Mouse (Mus musculus): Measurements from ENCODE around the gene Acsbg1. TPM values are rescaled to one million over a fixed set of nuclear protein-coding genes. Genes with fewer than 3 reads are reported as not detected.

The Acsbg1 gene
- polyA plus RNA-seq, 1 experiment, result 203 TPM

DNA sequence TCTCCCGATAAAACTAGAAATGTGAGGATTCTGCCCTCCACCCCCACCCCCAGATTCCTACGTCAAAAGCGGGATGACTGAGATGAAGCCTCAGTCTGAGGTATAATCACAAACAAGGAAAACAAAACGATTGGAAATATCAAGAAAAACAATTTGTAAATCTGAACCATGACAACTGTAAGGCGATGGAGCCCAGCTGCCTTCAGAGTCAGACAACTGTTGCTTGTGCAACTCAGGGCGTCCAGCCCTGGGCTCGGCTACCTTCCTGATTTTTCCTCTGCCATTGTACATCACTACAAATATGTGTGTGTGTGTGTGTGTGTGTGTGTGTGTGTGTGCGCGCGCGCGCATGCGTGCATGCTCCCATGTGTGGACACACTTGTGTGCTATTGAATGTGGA, 12.2 kb upstream of the Acsbg1 start:
- DNase-seq (ENCODE audit: extremely low spot score in 1 of 2, low spot score in 1 of 2), result no peak

DNA sequence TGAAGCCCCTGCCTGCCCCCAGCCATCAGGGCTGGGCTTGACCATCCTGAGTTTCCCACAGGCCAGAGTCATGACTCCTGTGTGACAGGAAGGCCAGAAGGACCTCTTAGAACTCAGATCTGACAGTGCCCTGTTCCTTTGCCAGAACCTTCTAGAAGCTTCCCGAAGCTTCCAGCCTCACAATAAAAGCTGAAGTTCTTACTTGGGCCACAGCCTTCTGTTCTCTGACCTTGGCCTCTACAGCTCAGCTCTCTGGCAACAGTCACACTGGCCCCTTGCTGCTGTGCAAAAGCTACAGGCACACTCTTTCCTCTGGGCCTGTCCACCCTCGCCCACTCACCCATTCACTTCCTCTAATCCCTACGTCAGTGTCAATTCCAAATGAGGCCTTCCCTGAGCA, 10.3 kb upstream of the Acsbg1 start:
- DNase-seq (ENCODE audit: extremely low spot score in 1 of 2, low spot score in 1 of 2), result no peak

- peak; percentile 50 to 67 for DNase-seq (ENCODE audit: extremely low spot score in 1 of 2, low spot score in 1 of 2)
Observed at GRCm38 (mm10) chr9:54668455-54668854, 6.8 kb upstream of the Acsbg1 start.

- no peak for DNase-seq (ENCODE audit: extremely low spot score in 1 of 2, low spot score in 1 of 2)
Observed at GRCm38 (mm10) chr9:54666116-54666515, 4.4 kb upstream of the Acsbg1 start.

DNA sequence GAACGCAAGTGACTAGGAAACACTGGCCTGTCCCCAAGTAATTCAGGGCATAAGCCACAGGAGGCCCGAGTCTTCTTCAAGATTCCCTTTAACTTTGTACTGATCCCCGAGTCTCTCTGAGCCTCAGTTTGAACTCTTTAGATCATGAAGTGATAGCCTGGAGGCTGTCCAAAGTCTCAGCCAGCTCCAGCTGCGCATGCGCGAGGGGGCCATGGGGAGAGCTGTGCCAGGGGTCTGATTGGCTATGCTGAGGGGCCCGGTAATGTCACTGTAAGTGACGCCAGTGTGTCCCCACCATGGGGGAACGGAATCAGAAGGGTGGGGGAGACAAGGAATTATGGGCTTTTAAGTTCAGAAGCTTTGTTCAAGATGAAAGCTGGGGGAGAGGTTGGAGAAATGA, 2.7 kb upstream of the Acsbg1 start:
- peak in 1 of 2 experiments; percentile 38 for DNase-seq (ENCODE audit: extremely low spot score in 1 of 2, low spot score in 1 of 2)

- no peak for DNase-seq (ENCODE audit: extremely low spot score in 1 of 2, low spot score in 1 of 2)
Observed at GRCm38 (mm10) chr9:54658773-54659172, 2.9 kb downstream of the Acsbg1 start.

DNA sequence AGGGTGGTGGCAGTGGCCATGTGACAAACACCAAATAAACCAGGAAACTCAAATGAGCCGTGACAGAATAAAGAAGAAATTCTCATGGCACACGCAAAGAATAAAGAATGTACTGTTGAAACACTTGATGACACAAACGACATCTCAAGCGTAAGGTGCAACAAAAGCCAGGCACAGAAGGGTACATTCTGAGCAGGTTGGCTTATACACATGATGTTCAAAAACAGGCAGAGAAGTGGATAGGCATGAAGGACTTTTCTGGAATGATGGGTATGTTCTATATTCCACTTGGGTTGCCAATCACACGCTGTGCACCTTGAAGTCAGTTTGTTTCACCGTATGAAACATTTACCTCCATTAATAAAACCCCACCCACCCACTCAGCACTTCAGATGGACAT, 5.3 kb downstream of the Acsbg1 start:
- no peak for DNase-seq (ENCODE audit: extremely low spot score in 1 of 2, low spot score in 1 of 2)

DNA sequence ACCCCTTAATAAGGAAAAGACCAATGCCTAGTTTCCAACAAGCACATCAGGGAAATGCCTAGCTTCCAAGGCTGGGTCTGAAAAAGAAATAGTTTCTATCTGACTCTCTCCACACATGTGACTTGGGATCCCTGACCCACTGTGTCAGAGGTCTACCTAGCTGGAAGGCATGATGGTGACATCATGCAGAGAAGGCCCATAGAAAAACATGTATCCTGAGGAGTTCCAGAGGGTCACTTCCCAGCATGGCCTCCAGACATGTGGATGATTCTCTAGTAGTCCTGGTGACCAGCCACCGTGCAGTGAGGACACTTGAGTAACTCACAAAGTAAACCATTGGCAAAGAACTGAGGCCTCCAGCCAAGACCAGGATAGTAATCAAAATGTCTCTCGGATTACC, 5.8 kb downstream of the Acsbg1 start:
- no peak for DNase-seq (ENCODE audit: extremely low spot score in 1 of 2, low spot score in 1 of 2)

GRCm38 (mm10) chr9:54652778-54653177, 8.9 kb downstream of the Acsbg1 start:
- no peak for DNase-seq (ENCODE audit: extremely low spot score in 1 of 2, low spot score in 1 of 2)

DNA sequence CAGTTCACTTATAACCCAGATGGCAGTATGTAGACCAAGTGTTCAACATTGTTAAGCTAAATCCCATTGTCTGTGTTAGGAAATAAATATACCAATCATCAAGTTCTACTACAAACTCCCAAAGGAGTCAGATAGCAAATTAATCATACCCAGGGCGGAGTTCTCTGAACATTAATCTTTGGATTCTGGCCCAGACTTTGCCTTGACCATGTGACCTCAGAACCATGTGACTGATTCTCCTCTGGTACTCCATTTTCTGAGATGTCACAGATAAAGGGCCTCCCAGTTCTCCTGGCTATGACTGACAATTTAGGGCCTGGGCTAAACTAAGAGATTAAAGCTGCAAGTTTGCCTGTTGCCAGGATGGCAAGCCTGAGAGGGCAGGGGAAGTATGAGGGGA, 12.3 kb downstream of the Acsbg1 start:
- DNase-seq (ENCODE audit: extremely low spot score in 1 of 2, low spot score in 1 of 2), result no peak

DNA sequence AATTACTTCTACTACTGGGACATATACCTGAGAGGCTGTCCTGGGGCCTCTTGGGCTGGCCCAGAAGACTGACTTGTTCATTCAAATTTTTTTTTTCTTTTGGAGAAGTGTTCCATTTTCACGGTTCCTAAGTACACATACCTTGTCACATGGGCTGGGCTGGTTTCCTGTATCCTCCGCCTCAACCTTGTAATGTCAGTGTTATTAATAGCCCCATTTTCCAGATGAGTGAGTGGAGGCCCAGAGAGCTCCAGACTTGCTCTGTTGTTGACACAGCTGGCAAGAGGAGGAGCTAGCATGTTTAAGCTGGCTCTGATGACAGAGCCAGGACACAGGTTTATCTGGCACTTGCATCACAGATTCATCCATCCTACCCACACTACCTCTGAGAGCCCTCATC, 14.2 kb downstream of the Acsbg1 start:
- DNase-seq (ENCODE audit: extremely low spot score in 1 of 2, low spot score in 1 of 2), result no peak

GRCm38 (mm10) chr9:54646252-54646651, 15.4 kb downstream of the Acsbg1 start:
- DNase-seq (ENCODE audit: extremely low spot score in 1 of 2, low spot score in 1 of 2), result no peak

DNA sequence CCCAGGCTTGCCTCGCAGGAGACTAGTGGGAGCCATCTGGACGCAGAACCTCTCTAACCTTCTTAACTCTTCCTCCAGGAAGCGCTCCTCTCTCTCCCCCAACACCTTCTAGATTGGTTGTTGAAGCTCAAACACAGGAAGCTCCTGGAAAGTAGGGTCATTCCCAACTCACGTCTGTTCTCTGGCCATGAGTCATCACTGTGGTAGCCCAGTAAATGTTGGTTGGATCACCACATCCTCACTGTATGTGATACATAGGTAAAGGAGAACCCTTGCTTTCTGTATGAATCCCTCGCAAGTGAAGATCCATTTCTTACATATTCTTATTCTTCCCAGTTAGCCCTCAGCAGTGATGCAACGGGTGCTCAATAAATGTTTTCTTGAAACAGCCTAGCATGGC, 16.1 kb downstream of the Acsbg1 start:
- no peak for DNase-seq (ENCODE audit: extremely low spot score in 1 of 2, low spot score in 1 of 2)

- no peak for DNase-seq (ENCODE audit: extremely low spot score in 1 of 2, low spot score in 1 of 2)
Observed at GRCm38 (mm10) chr9:54643179-54643578, 18.5 kb downstream of the Acsbg1 start.

DNA sequence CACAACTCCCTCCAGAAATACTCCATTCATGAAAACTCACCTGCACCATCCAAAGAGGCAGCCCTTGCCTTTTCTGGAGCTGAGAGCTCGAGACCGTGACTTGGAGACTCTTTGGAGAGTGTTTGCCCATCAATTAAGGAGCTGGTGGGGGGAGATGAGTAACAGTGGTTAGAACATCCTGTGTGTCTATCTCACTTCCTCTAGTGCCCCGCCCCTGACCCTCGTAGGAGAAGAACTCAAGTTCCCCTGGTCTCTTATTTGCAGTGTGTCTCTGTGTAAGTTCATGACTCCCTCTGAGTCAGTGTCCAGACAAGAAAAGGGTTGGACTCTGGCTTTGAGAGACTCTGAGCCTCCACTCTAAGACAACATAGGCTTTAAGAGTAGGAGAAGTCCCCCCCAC, 19.1 kb downstream of the Acsbg1 start:
- no peak for DNase-seq (ENCODE audit: extremely low spot score in 1 of 2, low spot score in 1 of 2)

- DNase-seq (ENCODE audit: extremely low spot score in 1 of 2, low spot score in 1 of 2), result no peak
Observed at GRCm38 (mm10) chr9:54642149-54642548, 19.5 kb downstream of the Acsbg1 start.

- no peak for DNase-seq (ENCODE audit: extremely low spot score in 1 of 2, low spot score in 1 of 2)
Observed at GRCm38 (mm10) chr9:54641548-54641947, 20.1 kb downstream of the Acsbg1 start.

GRCm38 (mm10) chr9:54639192-54639591, 22.5 kb downstream of the Acsbg1 start:
- DNase-seq (ENCODE audit: extremely low spot score in 1 of 2, low spot score in 1 of 2), result no peak

- no peak for DNase-seq (ENCODE audit: extremely low spot score in 1 of 2, low spot score in 1 of 2)
Observed at GRCm38 (mm10) chr9:54637510-54638314, 24.0 kb downstream of the Acsbg1 start.

DNA sequence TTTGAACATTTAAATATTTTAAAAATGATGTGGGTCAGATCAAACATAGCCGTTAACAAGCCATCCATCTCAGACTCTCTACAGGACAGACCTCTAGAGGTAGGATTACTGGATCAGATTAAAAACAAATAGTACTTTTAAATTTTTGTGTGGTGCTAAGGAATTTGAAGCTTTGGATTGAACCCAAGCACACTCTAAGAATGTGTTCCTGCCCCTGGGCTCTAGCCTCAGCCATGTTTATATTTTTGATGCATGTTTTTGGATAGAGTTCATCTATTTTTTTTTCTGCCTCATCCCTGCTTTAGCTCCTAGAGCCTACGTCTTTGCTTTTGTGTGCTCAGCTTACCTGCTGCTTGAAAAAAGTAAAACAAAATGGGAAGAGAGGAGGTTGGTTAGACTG, 28.3 kb downstream of the Acsbg1 start:
- no peak for DNase-seq (ENCODE audit: extremely low spot score in 1 of 2, low spot score in 1 of 2)

DNA sequence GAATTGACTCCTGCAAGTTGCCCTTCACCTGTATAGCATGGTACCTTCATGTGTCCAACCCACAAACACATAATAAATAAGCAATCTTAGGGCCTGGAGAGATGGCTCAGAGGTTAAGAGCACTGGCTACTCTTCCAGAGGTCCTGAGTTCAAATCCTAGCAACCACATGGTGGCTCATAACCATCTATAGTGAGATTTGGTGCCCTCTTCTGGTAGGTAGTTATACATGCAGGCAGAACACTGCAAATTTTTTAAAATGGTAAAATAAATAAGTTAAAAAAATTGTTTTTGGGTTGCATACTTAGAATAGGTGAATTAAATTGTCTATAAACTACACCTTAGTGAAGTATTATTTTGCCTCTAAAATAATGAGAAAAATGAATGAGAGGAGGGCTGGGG, 30.8 kb downstream of the Acsbg1 start:
- DNase-seq (ENCODE audit: extremely low spot score in 1 of 2, low spot score in 1 of 2), result no peak

- DNase-seq (ENCODE audit: extremely low spot score in 1 of 2, low spot score in 1 of 2), result no peak
Observed at GRCm38 (mm10) chr9:54629613-54630261, 31.9 kb downstream of the Acsbg1 start.
